In the genomic region with DNA sequence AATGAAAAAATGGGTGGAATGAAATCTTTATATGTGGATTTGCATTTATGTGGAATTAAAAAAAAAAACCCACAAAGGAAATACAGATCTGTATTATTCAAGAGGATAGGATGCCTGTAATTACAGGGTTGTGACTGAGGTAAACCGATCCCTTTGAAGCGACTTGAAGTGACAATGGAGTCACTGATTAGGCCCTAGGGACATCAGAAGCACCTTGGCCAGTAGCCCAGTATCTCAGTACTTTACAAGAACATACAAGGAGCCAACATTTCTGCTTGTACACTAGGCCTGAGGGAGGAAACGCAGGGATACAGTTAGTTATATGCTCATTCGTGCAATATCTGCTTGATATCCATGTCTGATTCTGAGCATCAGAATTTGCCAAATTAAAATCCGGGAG, we compare ENCODE assay signal across 18 mouse cellular contexts. TPM values are rescaled to one million over a fixed set of nuclear protein-coding genes. Genes with fewer than 3 reads are reported as not detected.
"Had no signal": no experiment of that assay in that cellular context is flagged by ENCODE, and none has a peak within 500 bp of the region (broad histone marks: within the 10 kb centered on the region; RNA-seq: fewer than 3 reads in every experiment).

No protein-coding gene starts in this region.

- H3K9me3 ChIP-seq: limb, embryonic 13.5 days; midbrain, embryonic 12.5 days had no signal

- H3K27ac ChIP-seq: kidney, postnatal 0 days; limb, embryonic 13.5 days; liver, embryonic 14.5 days; midbrain, embryonic 12.5 days; stomach, postnatal 0 days had no signal

- H3K36me3 ChIP-seq: limb, embryonic 13.5 days; midbrain, embryonic 12.5 days had no signal

- DNase-seq: kidney, adult 9 months; kidney, postnatal 36 days; layer of hippocampus, adult 9-11 months; layer of hippocampus, postnatal 36 days; lung, adult 18-20 months; lung, postnatal 10 days; lung, postnatal 4 days; right cerebral cortex, adult 18-20 months; right cerebral cortex, postnatal 25 days; thymus, postnatal 4 days had no signal

- H3K4me1 ChIP-seq: limb, embryonic 13.5 days; midbrain, embryonic 12.5 days had no signal

- H3K9ac ChIP-seq: limb, embryonic 13.5 days; liver, embryonic 14.5 days; midbrain, embryonic 12.5 days had no signal

- H3K27me3 ChIP-seq: limb, embryonic 13.5 days; midbrain, embryonic 12.5 days had no signal

- H3K4me2 ChIP-seq: limb, embryonic 13.5 days; midbrain, embryonic 12.5 days had no signal

- H3K4me3 ChIP-seq: limb, embryonic 13.5 days; midbrain, embryonic 12.5 days had no signal

RNA-seq across cellular contexts. Expression of a gene that starts 32.8 kb away (rescaled TPM):
- total RNA-seq: megakaryocyte, adult 5-6 weeks had no signal
- polyA plus RNA-seq: liver, adult 2 months; small intestine, adult 2 months had no signal
